Mouse (Mus musculus): ENCODE data around the gene Gm10638.

The Gm10638 gene

DNA sequence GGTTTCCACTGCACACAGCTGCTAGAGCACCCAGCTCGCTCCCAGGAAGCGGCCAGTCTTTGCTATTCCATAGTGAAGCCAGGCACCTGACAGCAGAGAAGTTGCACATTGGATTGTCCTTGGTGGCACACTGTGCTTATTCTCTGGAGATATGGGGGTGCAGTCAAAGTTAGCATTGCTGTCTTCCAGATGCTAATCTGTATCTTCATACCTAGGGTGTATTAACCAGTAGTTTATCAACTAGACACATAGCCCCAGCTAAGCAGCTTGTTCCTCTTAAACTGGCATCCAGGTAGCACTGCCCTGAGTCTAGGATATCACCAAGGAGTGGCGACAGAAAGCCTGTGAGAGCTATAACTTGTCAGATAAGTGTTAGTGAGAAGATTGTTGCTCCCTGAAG, 32.9 kb upstream of the Gm10638 start:
- H3K36me3 ChIP-seq (ENCODE audit: insufficient read depth, low read length) = peaks cover 51% of the 10 kb centered on the region
- no peak overlapping the region for H3K4me3 ChIP-seq (replicated peaks; ENCODE audit: low read length)
- H3K9me3 ChIP-seq (ENCODE audit: low read length) = no peaks in the 10 kb centered on the region
- H3K4me1 ChIP-seq (replicated peaks; ENCODE audit: low read depth, low read length) = peaks cover 10% of the 10 kb centered on the region
- no peaks in the 10 kb centered on the region for H3K27me3 ChIP-seq (ENCODE audit: insufficient read depth, low read length)
- no peak for TF ChIP-seq CTCF (conservative IDR thresholded peaks at IDR 0.05; ENCODE audit: low read length)
- TF ChIP-seq NANOG (IDR thresholded peaks at IDR 0.05; ENCODE audit: borderline replicate concordance, low read length) = no peak
- TF ChIP-seq POU5F1 (IDR thresholded peaks at IDR 0.05; ENCODE audit: borderline replicate concordance, low read length) = no peak

- Histone ChIP-seq H3K27me3 (ENCODE audit: insufficient read depth, low read length) (no peaks in the 10 kb centered on the region), H3K4me1 (replicated peaks; ENCODE audit: low read depth, low read length) (peaks cover 20% of the 10 kb centered on the region), H3K9me3 (ENCODE audit: low read length) (no peaks in the 10 kb centered on the region), H3K4me3 (replicated peaks; ENCODE audit: low read length) (no peak overlapping the region), H3K36me3 (ENCODE audit: insufficient read depth, low read length) (peaks cover 52% of the 10 kb centered on the region)
- TF ChIP-seq CTCF (conservative IDR thresholded peaks at IDR 0.05; ENCODE audit: low read length) (no peak), POU5F1 (IDR thresholded peaks at IDR 0.05; ENCODE audit: borderline replicate concordance, low read length) (no peak), NANOG (IDR thresholded peaks at IDR 0.05; ENCODE audit: borderline replicate concordance, low read length) (no peak)
Observed at GRCm38 (mm10) chr8:86713407-86714188, 31.9 kb upstream of the Gm10638 start.

- H3K4me3 ChIP-seq (replicated peaks; ENCODE audit: low read length) = no peak overlapping the region
- TF ChIP-seq POU5F1 (IDR thresholded peaks at IDR 0.05; ENCODE audit: borderline replicate concordance, low read length) = no peak
- TF ChIP-seq NANOG (IDR thresholded peaks at IDR 0.05; ENCODE audit: borderline replicate concordance, low read length) = no peak
- no peak for TF ChIP-seq CTCF (conservative IDR thresholded peaks at IDR 0.05; ENCODE audit: low read length)
- H3K9me3 ChIP-seq (ENCODE audit: low read length) = no peaks in the 10 kb centered on the region
- peaks cover 59% of the 10 kb centered on the region for H3K36me3 ChIP-seq (ENCODE audit: insufficient read depth, low read length)
- H3K27me3 ChIP-seq (ENCODE audit: insufficient read depth, low read length) = no peaks in the 10 kb centered on the region
- H3K4me1 ChIP-seq (replicated peaks; ENCODE audit: low read depth, low read length) = peaks cover 20% of the 10 kb centered on the region
Observed at GRCm38 (mm10) chr8:86718332-86718994, 27.0 kb upstream of the Gm10638 start.

GRCm38 (mm10) chr8:86719368-86719767, 26.1 kb upstream of the Gm10638 start:
- Histone ChIP-seq H3K4me1 (replicated peaks; ENCODE audit: low read depth, low read length) (peaks cover 20% of the 10 kb centered on the region), H3K27me3 (ENCODE audit: insufficient read depth, low read length) (no peaks in the 10 kb centered on the region), H3K4me3 (replicated peaks; ENCODE audit: low read length) (no peak overlapping the region), H3K36me3 (ENCODE audit: insufficient read depth, low read length) (peaks cover 58% of the 10 kb centered on the region), H3K9me3 (ENCODE audit: low read length) (no peaks in the 10 kb centered on the region)
- no peak for TF ChIP-seq POU5F1 (IDR thresholded peaks at IDR 0.05; ENCODE audit: borderline replicate concordance, low read length)
- TF ChIP-seq CTCF (conservative IDR thresholded peaks at IDR 0.05; ENCODE audit: low read length) = no peak
- TF ChIP-seq NANOG (IDR thresholded peaks at IDR 0.05; ENCODE audit: borderline replicate concordance, low read length) = no peak

DNA sequence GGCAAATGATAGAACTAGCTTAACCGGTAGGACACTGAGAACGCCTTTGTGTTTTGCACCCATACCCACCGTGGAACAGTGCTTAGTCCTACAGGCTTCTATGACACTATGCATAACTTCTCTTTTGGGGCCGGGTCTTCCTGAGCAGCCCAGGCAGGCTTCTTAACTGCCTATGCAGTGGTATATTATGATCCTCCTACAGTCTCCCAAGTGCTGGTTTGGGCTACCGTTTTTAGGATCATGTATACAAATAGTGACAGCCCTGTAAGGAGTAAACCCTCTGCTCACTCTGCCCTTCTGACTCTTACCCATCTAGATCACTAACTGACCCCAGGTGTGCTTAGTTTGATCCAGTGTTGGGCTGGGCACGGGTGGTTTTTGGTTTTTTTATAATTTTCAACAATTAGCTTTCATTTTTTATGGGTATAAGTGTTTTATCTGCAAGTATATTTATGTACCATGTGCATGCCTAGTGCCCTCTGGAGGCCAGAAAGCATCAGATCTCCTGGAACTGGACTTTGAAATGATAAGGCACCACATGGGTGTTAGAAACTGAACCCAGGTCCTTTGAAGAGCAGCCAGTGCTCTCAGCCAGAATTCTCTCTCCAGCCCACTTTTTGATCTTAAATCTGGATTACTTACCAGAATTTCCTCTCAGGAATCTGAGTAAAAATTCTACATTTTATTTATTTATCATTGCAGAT, 24.6 kb upstream of the Gm10638 start:
- H3K27me3 ChIP-seq (ENCODE audit: insufficient read depth, low read length) = no peaks in the 10 kb centered on the region
- no peaks in the 10 kb centered on the region for H3K9me3 ChIP-seq (ENCODE audit: low read length)
- H3K36me3 ChIP-seq (ENCODE audit: insufficient read depth, low read length) = peaks cover 52% of the 10 kb centered on the region
- TF ChIP-seq NANOG (IDR thresholded peaks at IDR 0.05; ENCODE audit: borderline replicate concordance, low read length) (no peak), POU5F1 (IDR thresholded peaks at IDR 0.05; ENCODE audit: borderline replicate concordance, low read length) (no peak), CTCF (conservative IDR thresholded peaks at IDR 0.05; ENCODE audit: low read length) (no peak)
- no peak overlapping the region for H3K4me3 ChIP-seq (replicated peaks; ENCODE audit: low read length)
- peaks cover 21% of the 10 kb centered on the region for H3K4me1 ChIP-seq (replicated peaks; ENCODE audit: low read depth, low read length)

DNA sequence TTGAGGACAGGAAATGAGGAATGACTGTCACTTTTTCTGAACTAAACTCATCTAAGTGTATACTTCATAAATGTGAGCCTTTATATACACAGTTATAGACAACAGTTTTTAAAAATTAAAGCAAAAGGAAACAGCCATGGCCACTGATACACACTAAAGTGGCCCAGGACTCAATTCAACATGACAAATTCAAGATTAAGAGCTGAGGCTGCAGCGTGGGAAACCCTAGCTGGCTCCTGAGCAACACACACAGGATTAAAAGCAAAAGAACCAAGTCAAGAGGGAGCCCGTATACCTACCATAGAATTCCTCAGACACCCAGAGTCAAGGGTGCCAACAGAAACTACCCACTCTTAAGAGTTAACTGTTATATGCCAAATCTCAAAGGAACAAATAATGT, 24.0 kb upstream of the Gm10638 start:
- no peaks in the 10 kb centered on the region for H3K9me3 ChIP-seq (ENCODE audit: low read length)
- no peak overlapping the region for H3K4me3 ChIP-seq (replicated peaks; ENCODE audit: low read length)
- peaks cover 47% of the 10 kb centered on the region for H3K36me3 ChIP-seq (ENCODE audit: insufficient read depth, low read length)
- no peaks in the 10 kb centered on the region for H3K27me3 ChIP-seq (ENCODE audit: insufficient read depth, low read length)
- peaks cover 26% of the 10 kb centered on the region for H3K4me1 ChIP-seq (replicated peaks; ENCODE audit: low read depth, low read length)
- no peak for TF ChIP-seq NANOG (IDR thresholded peaks at IDR 0.05; ENCODE audit: borderline replicate concordance, low read length)
- no peak for TF ChIP-seq POU5F1 (IDR thresholded peaks at IDR 0.05; ENCODE audit: borderline replicate concordance, low read length)

- H3K4me3 ChIP-seq (replicated peaks; ENCODE audit: low read length) = no peak overlapping the region
- no peaks in the 10 kb centered on the region for H3K27me3 ChIP-seq (ENCODE audit: insufficient read depth, low read length)
- H3K4me1 ChIP-seq (replicated peaks; ENCODE audit: low read depth, low read length) = peaks cover 54% of the 10 kb centered on the region
- TF ChIP-seq NANOG (IDR thresholded peaks at IDR 0.05; ENCODE audit: borderline replicate concordance, low read length) (no peak), POU5F1 (IDR thresholded peaks at IDR 0.05; ENCODE audit: borderline replicate concordance, low read length) (no peak), CTCF (conservative IDR thresholded peaks at IDR 0.05; ENCODE audit: low read length) (no peak)
- peaks cover 30% of the 10 kb centered on the region for H3K36me3 ChIP-seq (ENCODE audit: insufficient read depth, low read length)
- H3K9me3 ChIP-seq (ENCODE audit: low read length) = no peaks in the 10 kb centered on the region
Observed at GRCm38 (mm10) chr8:86726959-86727358, 18.5 kb upstream of the Gm10638 start.

GRCm38 (mm10) chr8:86728224-86728950, 17.1 kb upstream of the Gm10638 start:
- Histone ChIP-seq H3K4me1 (replicated peaks; ENCODE audit: low read depth, low read length) (peaks cover 59% of the 10 kb centered on the region), H3K36me3 (ENCODE audit: insufficient read depth, low read length) (peaks cover 25% of the 10 kb centered on the region)

More at GRCm38 (mm10) chr8:86728224-86728950, 17.1 kb upstream of the Gm10638 start:
- H3K27me3 ChIP-seq (ENCODE audit: insufficient read depth, low read length) = no peaks in the 10 kb centered on the region
- no peaks in the 10 kb centered on the region for H3K9me3 ChIP-seq (ENCODE audit: low read length)
- H3K4me3 ChIP-seq (replicated peaks; ENCODE audit: low read length) = peak overlapping the region; percentile 46
- no peak for TF ChIP-seq NANOG (IDR thresholded peaks at IDR 0.05; ENCODE audit: borderline replicate concordance, low read length)
- no peak for TF ChIP-seq CTCF (conservative IDR thresholded peaks at IDR 0.05; ENCODE audit: low read length)
- TF ChIP-seq POU5F1 (IDR thresholded peaks at IDR 0.05; ENCODE audit: borderline replicate concordance, low read length) = no peak

Data from E14TG2a.4 (cell line).